Mouse (Mus musculus): ENCODE measurements at regions not wholly inside any gene's neighbourhood (a gene's known extent, or its start where the extent isn't known, plus 50 kb on each side); places are given as distances from the start of the nearest gene placed in this dataset.

GRCm38 (mm10) chr1:27264923-27265322 lies 577.7 kb upstream of the 4931408C20Rik start:
- TF ChIP-seq GATA1 (IDR thresholded peaks at IDR 0.05; ENCODE audit: borderline replicate concordance, low read length), result no peak
- no peak for TF ChIP-seq FLI1 (IDR thresholded peaks at IDR 0.05; ENCODE audit: low read length)

Data from megakaryocyte, embryonic 14.5 days (primary cell).